Mouse (Mus musculus) lung, embryonic 16.5 days (tissue): ENCODE data around the gene Pnp2. TPM values are rescaled to one million over a fixed set of nuclear protein-coding genes. Genes with fewer than 3 reads are reported as not detected.
"Not testable (repeated sequence)": the region's sequence is repeated elsewhere in the genome, so short reads cannot be mapped to it uniquely, and the experiment has no call there.

Experiments used
- ATAC-seq: fragments of 200-750 bp; cut with Nextera tagmentation; 2 replicates; pipeline ENCODE4 v1.8.0; 2017; ENCODE audit warnings: low read depth, mild to moderate bottlenecking, moderate library complexity
- H3K27ac ChIP-seq: fragments of 300-500 bp; sonication (generic); 2 replicates; pipeline ENCODE4 v1.5.1; 2014; ENCODE audit warnings: mild to moderate bottlenecking, control low read depth, low read length
- H3K27me3 ChIP-seq: fragments of 300-500 bp; sonication (generic); 2 replicates; pipeline ENCODE4 v1.6.1; 2014; ENCODE audit warnings: low read depth, low read length, mixed read lengths; ENCODE audit not compliant: control insufficient read depth, insufficient read depth
- H3K36me3 ChIP-seq: fragments of 300-500 bp; sonication (generic); 2 replicates; pipeline ENCODE4 v1.6.1; 2014; ENCODE audit warnings: low read length; ENCODE audit not compliant: control insufficient read depth, insufficient read depth
- H3K4me1 ChIP-seq: fragments of 300-500 bp; sonication (generic); replicated peaks from 2 replicates; pipeline ENCODE4 v1.6.1; 2014; ENCODE audit warnings: low read length, mixed read lengths; ENCODE audit not compliant: control insufficient read depth, insufficient read depth
- H3K4me2 ChIP-seq: fragments of 300-500 bp; sonication (generic); 2 replicates; pipeline ENCODE4 v1.6.1; 2014; ENCODE audit warnings: low read depth, low read length, control low read depth
- H3K4me3 ChIP-seq: fragments of 300-500 bp; sonication (generic); 2 replicates; pipeline ENCODE4 v1.5.1; 2014; ENCODE audit warnings: mild to moderate bottlenecking, low read length, control low read depth
- H3K9ac ChIP-seq: fragments of 300-500 bp; sonication (generic); 2 replicates; pipeline ENCODE4 v1.6.1; 2014; ENCODE audit warnings: low read length, control low read depth
- H3K9me3 ChIP-seq: fragments of 300-500 bp; sonication (generic); 2 replicates; pipeline ENCODE4 v1.6.1; 2016; ENCODE audit warnings: low read length; ENCODE audit not compliant: control insufficient read depth
- whole genome bisulfite sequencing: fragments of 180-500 bp; shearing (Covaris S2); extraction: QIAGEN DNeasy Blood & Tissue Kit; methylation state at CpG from one replicate; pipeline ENCODE4 v1.1.7; 2014; 5-methylcytosine and 5-hydroxymethylcytosine counted together
- polyA plus RNA-seq: library from polyadenylated mRNA; unstranded; fragments of >200 nt; fragmentation: Nextera tagmentation; extraction: Ambion mirVana; gene quantifications from 2 replicates; pipeline ENCODE4 v1.2.1, GENCODE M21; 2015

Gene Pnp2
- polyA plus RNA-seq, 1 experiment from 2014 or later = 0.46 TPM

- not testable (repeated sequence) for H3K36me3 ChIP-seq, H3K4me1 ChIP-seq, H3K9me3 ChIP-seq, H3K4me3 ChIP-seq, H3K27ac ChIP-seq, H3K9ac ChIP-seq, H3K27me3 ChIP-seq, ATAC-seq, H3K4me2 ChIP-seq
- 87% methylated on average over 5 of the region's 5 CpGs for WGBS
These were observed 17.3 kb downstream of the Pnp2 start for GRCm38 (mm10) chr14:50973054-50973453.

DNA sequence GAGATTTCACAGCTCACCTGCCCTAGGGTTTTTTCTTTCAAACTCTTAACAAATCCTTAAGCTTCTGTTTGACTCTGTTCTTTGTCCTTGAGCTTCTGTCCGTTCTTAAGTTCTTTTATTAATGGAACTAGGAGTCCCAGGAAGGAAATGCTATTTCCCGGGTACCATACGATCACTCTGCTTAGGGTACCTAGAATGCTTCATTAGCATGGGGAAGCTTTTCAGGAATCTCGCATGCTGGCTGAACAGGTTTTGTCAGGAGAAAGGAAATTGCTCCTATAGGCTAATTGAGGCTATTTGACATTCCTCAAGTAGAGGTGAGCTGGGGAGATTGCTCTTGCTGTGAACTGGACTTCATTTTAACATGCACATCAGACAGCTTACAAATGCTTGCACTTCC lies 17.9 kb downstream of the Pnp2 start:
- Histone ChIP-seq H3K27me3 (no peaks in the 10 kb centered on the region), H3K4me1 (no peaks in the 10 kb centered on the region), H3K4me3 (no peak overlapping the region), H3K9ac (no peak overlapping the region), H3K4me2 (no peak overlapping the region), H3K9me3 (no peaks in the 10 kb centered on the region), H3K27ac (no peak overlapping the region), H3K36me3 (no peaks in the 10 kb centered on the region)
- no peak; the same call in 1 of the 2 replicates for ATAC-seq
- WGBS = 31% methylated on average over 4 of the region's 4 CpGs

DNA sequence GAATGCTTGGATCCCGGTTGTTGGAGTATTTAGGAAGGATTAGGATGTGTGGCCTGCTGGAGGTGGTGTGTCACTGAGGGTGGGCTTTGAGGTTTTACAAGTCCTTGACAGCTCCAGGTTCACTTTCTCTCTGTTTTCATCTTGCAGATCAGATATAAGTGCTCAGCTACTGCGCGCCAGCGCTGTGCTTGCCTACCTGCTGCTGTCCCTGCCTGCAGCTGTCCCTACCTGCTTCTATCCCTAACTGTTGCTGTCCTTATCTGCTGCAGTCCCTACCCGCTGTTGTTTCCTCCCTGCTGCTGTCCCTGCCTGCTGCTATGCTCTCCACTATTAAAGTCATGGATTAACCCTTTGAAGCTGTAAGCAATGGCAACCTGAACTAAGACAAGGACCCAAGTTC lies 19.2 kb downstream of the Pnp2 start:
- no peak overlapping the region for H3K9ac ChIP-seq
- no peaks in the 10 kb centered on the region for H3K4me1 ChIP-seq
- ATAC-seq = no peak
- no peak overlapping the region for H3K4me2 ChIP-seq
- H3K36me3 ChIP-seq = no peaks in the 10 kb centered on the region
- H3K27ac ChIP-seq = no peak overlapping the region
- no peaks in the 10 kb centered on the region for H3K9me3 ChIP-seq
- 48% methylated on average over 5 of the region's 5 CpGs for WGBS
- H3K27me3 ChIP-seq = no peaks in the 10 kb centered on the region
- H3K4me3 ChIP-seq = no peak overlapping the region

- ATAC-seq = peak; percentile 71
- Histone ChIP-seq H3K9ac (peak overlapping the region; percentile 33; the same call in 1 of the 2 replicates), H3K27me3 (no peaks in the 10 kb centered on the region), H3K4me2 (no peak overlapping the region), H3K27ac (no peak overlapping the region), H3K4me3 (no peak overlapping the region), H3K36me3 (no peaks in the 10 kb centered on the region), H3K9me3 (no peaks in the 10 kb centered on the region), H3K4me1 (no peaks in the 10 kb centered on the region)
- 23% methylated on average over 9 of the region's 9 CpGs for WGBS
These were observed 20.9 kb downstream of the Pnp2 start for GRCm38 (mm10) chr14:50976674-50977073.

GRCm38 (mm10) chr14:50978451-50978850 lies 22.7 kb downstream of the Pnp2 start:
- not testable (repeated sequence) for H3K4me3 ChIP-seq, H3K36me3 ChIP-seq, H3K4me2 ChIP-seq, ATAC-seq, H3K9me3 ChIP-seq, H3K4me1 ChIP-seq, H3K27ac ChIP-seq, H3K9ac ChIP-seq, H3K27me3 ChIP-seq
- 91% methylated on average over 6 of the region's 6 CpGs for WGBS

DNA sequence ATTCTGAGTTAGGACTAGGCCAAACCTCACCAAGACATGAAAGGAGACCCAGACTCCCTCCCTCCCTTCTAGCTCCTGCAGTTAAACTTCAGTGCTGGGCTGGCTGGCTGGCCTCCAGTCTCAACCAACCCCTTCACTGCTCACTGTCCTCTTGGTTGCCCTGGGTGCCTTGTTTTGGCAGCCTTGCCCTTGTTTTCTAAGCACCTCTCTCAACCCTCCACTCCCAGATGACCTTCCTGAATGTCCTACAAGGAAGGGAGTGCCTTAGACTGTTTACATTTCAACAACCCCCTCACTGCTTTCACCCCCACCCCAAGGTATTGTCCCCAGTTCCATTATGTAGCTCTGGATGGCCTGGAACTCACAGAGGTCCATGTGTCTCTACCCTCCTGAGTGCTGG lies 23.8 kb downstream of the Pnp2 start:
- H3K4me1 ChIP-seq = no peaks in the 10 kb centered on the region
- no peak overlapping the region for H3K4me3 ChIP-seq
- no peaks in the 10 kb centered on the region for H3K36me3 ChIP-seq
- no peaks in the 10 kb centered on the region for H3K9me3 ChIP-seq
- no peak overlapping the region for H3K4me2 ChIP-seq
- H3K27me3 ChIP-seq = no peaks in the 10 kb centered on the region
- no peak for ATAC-seq
- no peak overlapping the region for H3K27ac ChIP-seq
- H3K9ac ChIP-seq = no peak overlapping the region

GRCm38 (mm10) chr14:50981207-50981606 lies 25.4 kb downstream of the Pnp2 start:
- Histone ChIP-seq H3K9ac (no peak overlapping the region), H3K4me3 (no peak overlapping the region), H3K36me3 (no peaks in the 10 kb centered on the region), H3K4me2 (no peak overlapping the region), H3K9me3 (no peaks in the 10 kb centered on the region), H3K27me3 (no peaks in the 10 kb centered on the region), H3K4me1 (no peaks in the 10 kb centered on the region), H3K27ac (no peak overlapping the region)
- ATAC-seq = no peak
- WGBS = 32% methylated on average over 2 of the region's 2 CpGs

- ATAC-seq = no peak
- Histone ChIP-seq H3K36me3 (no peaks in the 10 kb centered on the region), H3K27ac (no peak overlapping the region), H3K9me3 (no peaks in the 10 kb centered on the region), H3K4me1 (no peaks in the 10 kb centered on the region), H3K4me2 (no peak overlapping the region), H3K9ac (no peak overlapping the region), H3K4me3 (no peak overlapping the region), H3K27me3 (no peaks in the 10 kb centered on the region)
- WGBS = 64% methylated on average over 5 of the region's 5 CpGs
These were observed 26.0 kb downstream of the Pnp2 start for GRCm38 (mm10) chr14:50981837-50982236.

GRCm38 (mm10) chr14:50987668-50988067 lies 31.9 kb downstream of the Pnp2 start:
- H3K9ac ChIP-seq = no peak overlapping the region
- H3K36me3 ChIP-seq = no peaks in the 10 kb centered on the region
- no peak overlapping the region for H3K27ac ChIP-seq
- H3K4me3 ChIP-seq = no peak overlapping the region
- no peak for ATAC-seq
- no peaks in the 10 kb centered on the region for H3K9me3 ChIP-seq
- 76% methylated on average over 2 of the region's 2 CpGs for WGBS
- no peaks in the 10 kb centered on the region for H3K4me1 ChIP-seq
- no peaks in the 10 kb centered on the region for H3K27me3 ChIP-seq
- H3K4me2 ChIP-seq = no peak overlapping the region

DNA sequence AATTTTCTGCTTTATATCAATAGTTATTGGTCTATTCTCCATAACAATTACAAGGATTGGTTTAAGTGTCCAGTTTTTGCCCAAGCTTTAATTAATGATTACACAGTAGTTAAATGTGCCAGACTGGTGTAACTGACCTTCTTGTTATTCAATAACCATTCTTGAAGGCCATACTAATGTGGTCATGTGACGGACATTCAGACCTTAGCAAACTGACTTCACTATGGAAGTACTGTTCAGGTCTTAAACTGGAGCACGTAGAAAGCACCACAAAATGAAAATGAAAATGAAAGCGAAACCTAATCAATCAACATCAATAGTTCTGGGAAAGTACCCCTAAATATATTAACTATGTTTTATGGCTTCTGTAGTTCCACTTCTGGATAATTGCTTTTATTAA lies 35.2 kb downstream of the Pnp2 start:
- H3K9me3 ChIP-seq = no peaks in the 10 kb centered on the region
- no peak overlapping the region for H3K4me3 ChIP-seq
- no peak overlapping the region for H3K9ac ChIP-seq
- no peaks in the 10 kb centered on the region for H3K4me1 ChIP-seq
- 67% methylated on average over 3 of the region's 3 CpGs for WGBS
- no peaks in the 10 kb centered on the region for H3K27me3 ChIP-seq
- H3K27ac ChIP-seq = no peak overlapping the region
- H3K36me3 ChIP-seq = no peaks in the 10 kb centered on the region
- no peak for ATAC-seq
- no peak overlapping the region for H3K4me2 ChIP-seq
